Comparison of ENCODE assay signal across 8 mouse cellular contexts in genomic region chr17:86302861-86303331, GRCm38 (mm10).
DNase-seq lines count a peak whose midpoint lies in the region; ATAC-seq and TF ChIP-seq lines count a peak whose summit lies in the region.

No protein-coding gene starts in this region.

- no peaks in the 10 kb centered on the region for H3K36me3 ChIP-seq in heart, adult 2 months (ENCODE audit: control insufficient read depth, insufficient read depth, low read length)
- no peaks in the 10 kb centered on the region for H3K36me3 ChIP-seq in kidney, embryonic 14.5 days (ENCODE audit: control insufficient read depth, insufficient read depth, low read length)
- H3K36me3 ChIP-seq in liver, postnatal 0 days (replicated peaks; ENCODE audit: insufficient read depth, low read length), result no peaks in the 10 kb centered on the region
- H3K36me3 ChIP-seq in forebrain, embryonic 14.5 days (ENCODE audit: control insufficient read depth, insufficient read depth, low read length), result no peaks in the 10 kb centered on the region

- H3K79me2 ChIP-seq in heart, adult 2 months (replicated peaks; ENCODE audit: control insufficient read depth, insufficient read depth, low read length), result peaks cover 1% of the 10 kb centered on the region

- no peak for TF ChIP-seq POLR2A in heart, adult 2 months (IDR thresholded peaks at IDR 0.05; ENCODE audit: insufficient read depth, low read depth, low read length)

- H3K4me1 ChIP-seq in heart, adult 2 months (ENCODE audit: control insufficient read depth, insufficient read depth, low read length), result peaks cover 30% of the 10 kb centered on the region
- H3K4me1 ChIP-seq in kidney, embryonic 14.5 days (ENCODE audit: control insufficient read depth, insufficient read depth, low read length), result peaks cover 29% of the 10 kb centered on the region
- H3K4me1 ChIP-seq in liver, postnatal 0 days (ENCODE audit: insufficient read depth), result peaks cover 18% of the 10 kb centered on the region; the same call in 1 of the 2 replicates
- no peaks in the 10 kb centered on the region for H3K4me1 ChIP-seq in forebrain, embryonic 14.5 days (ENCODE audit: control insufficient read depth, insufficient read depth, low read length)

- TF ChIP-seq CTCF in heart, adult 2 months (IDR thresholded peaks at IDR 0.05), result no peak
- TF ChIP-seq CTCF in liver, postnatal 0 days (IDR thresholded peaks at IDR 0.05; ENCODE audit: low read depth), result no peak

- H3K4me3 ChIP-seq in heart, adult 2 months, result 0 out of 2 replicates have a peak overlapping the region, but pooled peaks have one; percentile 8
- no peak overlapping the region for H3K4me3 ChIP-seq in kidney, embryonic 14.5 days (ENCODE audit: low read length)
- no peak overlapping the region for H3K4me3 ChIP-seq in liver, postnatal 0 days (ENCODE audit: low read depth, low read length)
- no peak overlapping the region for H3K4me3 ChIP-seq in forebrain, embryonic 14.5 days (ENCODE audit: low read depth, low read length)

- H3K4me2 ChIP-seq in kidney, embryonic 14.5 days (replicated peaks; ENCODE audit: low read depth, low read length), result no peak overlapping the region
- H3K4me2 ChIP-seq in liver, postnatal 0 days (ENCODE audit: low read depth, low read length), result no peak overlapping the region
- no peak overlapping the region for H3K4me2 ChIP-seq in forebrain, embryonic 14.5 days (ENCODE audit: low read length)

- intact Hi-C loops in heart, adult 2 months (cut with DNase I), result no loop called here

- H3K9ac ChIP-seq in heart, adult 2 months (ENCODE audit: low read depth, low read length), result no peak overlapping the region
- H3K9ac ChIP-seq in kidney, embryonic 14.5 days (ENCODE audit: low read depth, low read length), result no peak overlapping the region
- no peak overlapping the region for H3K9ac ChIP-seq in liver, postnatal 0 days (replicated peaks)
- H3K9ac ChIP-seq in forebrain, embryonic 14.5 days (ENCODE audit: low read length), result no peak overlapping the region

- H3K27ac ChIP-seq in heart, adult 2 months, result peak overlapping the region; percentile 80
- peak overlapping the region; percentile 32; the same call in 1 of the 2 replicates for H3K27ac ChIP-seq in kidney, embryonic 14.5 days (ENCODE audit: low read depth, low read length)
- peak overlapping the region; percentile 7; the same call in 1 of the 2 replicates for H3K27ac ChIP-seq in liver, postnatal 0 days (ENCODE audit: low read depth)
- no peak overlapping the region for H3K27ac ChIP-seq in forebrain, embryonic 14.5 days (ENCODE audit: low read depth, low read length)

- H3K27me3 ChIP-seq in heart, adult 2 months (ENCODE audit: control insufficient read depth, insufficient read depth, low read length), result no peaks in the 10 kb centered on the region
- H3K27me3 ChIP-seq in kidney, embryonic 14.5 days (ENCODE audit: control insufficient read depth, insufficient read depth, low read length), result no peaks in the 10 kb centered on the region
- no peaks in the 10 kb centered on the region for H3K27me3 ChIP-seq in liver, postnatal 0 days (ENCODE audit: insufficient read depth, low read length)
- H3K27me3 ChIP-seq in forebrain, embryonic 14.5 days (replicated peaks; ENCODE audit: control insufficient read depth, insufficient read depth, low read length), result no peaks in the 10 kb centered on the region

- ATAC-seq in kidney, embryonic 14.5 days (ENCODE audit: low FRiP score, low TSS enrichment), result no peak
- peak; percentile 12 for ATAC-seq in liver, postnatal 0 days
- ATAC-seq in forebrain, embryonic 14.5 days, result no peak

- 11% methylated on average over 14 of the region's 14 CpGs for WGBS in heart, adult 2 months
- 80% methylated on average over 14 of the region's 14 CpGs for WGBS in kidney, embryonic 14.5 days
- 60% methylated on average over 14 of the region's 14 CpGs for WGBS in liver, postnatal 0 days (ENCODE audit: insufficient replicate concordance)
- 89% methylated on average over 14 of the region's 14 CpGs for WGBS in forebrain, embryonic 14.5 days

- no peaks in the 10 kb centered on the region for H3K9me3 ChIP-seq in kidney, embryonic 14.5 days (ENCODE audit: control insufficient read depth, low read length)
- H3K9me3 ChIP-seq in liver, postnatal 0 days (ENCODE audit: low read length), result no peaks in the 10 kb centered on the region
- no peaks in the 10 kb centered on the region for H3K9me3 ChIP-seq in forebrain, embryonic 14.5 days (replicated peaks; ENCODE audit: control insufficient read depth, low read length)

- DNase-seq in adrenal gland, adult 8-10 months, result peak; percentile 41
- DNase-seq in adrenal gland, postnatal 4 days (ENCODE audit: low spot score in 2 of 2), result no peak
- peak; percentile 49 to 54 for DNase-seq in heart, adult 2 months
- DNase-seq in liver, postnatal 0 days, result peak; percentile 34
- DNase-seq in thymus, postnatal 14 days, result no peak
- no peak for DNase-seq in forebrain, embryonic 14.5 days (ENCODE audit: low spot score)
- no peak for DNase-seq in testis, postnatal 14 days (ENCODE audit: low spot score)

- no peak for TF ChIP-seq EP300 in heart, adult 2 months (IDR thresholded peaks at IDR 0.05; ENCODE audit: insufficient read depth, low read depth, low read length)
- TF ChIP-seq EP300 in liver, postnatal 0 days (IDR thresholded peaks at IDR 0.05; ENCODE audit: low read depth), result peak; percentile 70; the same call in 1 of the 2 replicates

Comparison
In these comparisons a context has a peak if more than half of its experiments do, and no peak if none do; other contexts are left out.
1. DNase-seq: peak in adrenal gland, adult 8-10 months (single experiment), heart, adult 2 months (2 of 2) and liver, postnatal 0 days (single experiment); none in adrenal gland, postnatal 4 days (0 of 2), thymus, postnatal 14 days (single experiment), forebrain, embryonic 14.5 days (single experiment) and testis, postnatal 14 days (single experiment).